Mouse (Mus musculus) kidney, adult 2 months (tissue): ENCODE measurements around the gene Ano1.

Source experiments
- CTCF ChIP-seq: fragments of 200-500 bp; conservative IDR thresholded peaks from 2 replicates; pipeline ENCODE4 v1.5.1; 2011; ENCODE audit warnings: low read depth, mild to moderate bottlenecking, control low read depth, low read length, moderate library complexity, mixed read lengths; ENCODE audit not compliant: insufficient read depth, insufficient read length
- POLR2A ChIP-seq: fragments of 200-500 bp; IDR thresholded peaks from one replicate; pipeline ENCODE4 v1.6.1; 2011; ENCODE audit warnings: low read depth, low read length, control low read depth

- TF ChIP-seq POLR2A, result no peak
- no peak for TF ChIP-seq CTCF
Measured at GRCm38 (mm10) chr7:144689136-144689535, 62.6 kb downstream of the Ano1 start.
